Mouse (Mus musculus) kidney, embryonic 16.5 days (tissue): ENCODE results near the gene Ddx46. TPM values are rescaled to one million over a fixed set of nuclear protein-coding genes. Genes with fewer than 3 reads are reported as not detected.
A peak's percentile ranks its signal among the peaks of the same experiment; 100 is the strongest.
"Not testable (repeated sequence)": the region's sequence is repeated elsewhere in the genome, so short reads cannot be mapped to it uniquely, and the experiment has no call there.

ENCODE experiments used
- ATAC-seq: fragments of 200-750 bp; cut with Nextera tagmentation; 2 replicates; pipeline ENCODE4 v1.8.0; 2017; ENCODE audit warnings: moderate TSS enrichment; ENCODE audit not compliant: low FRiP score, low TSS enrichment
- H3K27ac ChIP-seq: fragments of 300-500 bp; sonication (generic); 2 replicates; pipeline ENCODE4 v1.5.1; 2014; ENCODE audit warnings: low read length
- H3K27me3 ChIP-seq: fragments of 300-500 bp; sonication (generic); 2 replicates; pipeline ENCODE4 v1.6.1; 2014; ENCODE audit warnings: low read length, control low read depth, mixed read lengths; ENCODE audit not compliant: insufficient read depth
- H3K36me3 ChIP-seq: fragments of 300-500 bp; sonication (generic); 2 replicates; pipeline ENCODE4 v1.6.1; 2014; ENCODE audit warnings: low read length, control low read depth, mixed read lengths; ENCODE audit not compliant: insufficient read depth
- H3K4me1 ChIP-seq: fragments of 300-500 bp; sonication (generic); 2 replicates; pipeline ENCODE4 v1.6.1; 2014; ENCODE audit warnings: low read length, control low read depth, mixed read lengths; ENCODE audit not compliant: insufficient read depth
- H3K4me2 ChIP-seq: fragments of 300-500 bp; sonication (generic); replicated peaks from 2 replicates; pipeline ENCODE4 v1.6.1; 2014; ENCODE audit warnings: low read depth, low read length
- H3K4me3 ChIP-seq: fragments of 300-500 bp; sonication (generic); 2 replicates; pipeline ENCODE4 v1.5.1; 2014; ENCODE audit warnings: mild to moderate bottlenecking, low read length
- H3K9ac ChIP-seq: fragments of 300-500 bp; sonication (generic); replicated peaks from 2 replicates; pipeline ENCODE4 v1.6.1; 2014; ENCODE audit warnings: low read length
- H3K9me3 ChIP-seq: fragments of 300-500 bp; sonication (generic); 2 replicates; pipeline ENCODE4 v1.6.1; 2016; ENCODE audit warnings: low read length, control low read depth
- WGBS: fragments of 180-500 bp; shearing (Covaris S2); extraction: QIAGEN DNeasy Blood & Tissue Kit; methylation state at CpG from one replicate; pipeline ENCODE4 v1.1.7; 2014; 5-methylcytosine and 5-hydroxymethylcytosine counted together
- polyA plus RNA-seq: library from polyadenylated mRNA; unstranded; fragments of >200 nt; fragmentation: Nextera tagmentation; extraction: Ambion mirVana; gene quantifications from 2 replicates; pipeline ENCODE4 v1.2.1, GENCODE M21; 2015

Ddx46 gene
- polyA plus RNA-seq, 1 experiment from 2014 or later = 37.5 TPM

DNA sequence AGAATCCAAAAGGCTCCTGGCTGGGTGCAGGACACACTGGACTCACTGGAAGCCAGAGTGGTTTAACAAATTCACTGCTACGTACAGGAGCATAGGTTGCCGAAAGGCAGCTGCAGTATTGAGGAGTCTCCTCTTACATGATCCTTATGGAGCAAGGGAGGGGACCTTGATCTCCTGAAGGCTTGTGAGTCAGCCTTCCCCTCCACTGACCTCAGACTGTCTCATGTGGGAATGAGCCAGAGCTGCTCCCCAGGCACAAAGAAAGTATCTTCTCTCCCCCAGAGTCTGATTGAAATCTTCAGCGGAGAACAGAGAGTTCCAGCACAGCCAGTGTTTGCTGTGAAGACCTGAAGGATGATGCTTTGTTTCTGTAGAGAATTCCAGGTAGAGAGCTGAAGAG, 48.8 kb downstream of the Ddx46 start:
- H3K27ac ChIP-seq = no peak overlapping the region
- H3K4me1 ChIP-seq = no peaks in the 10 kb centered on the region
- 85% methylated on average over 3 of the region's 3 CpGs for WGBS
- no peak overlapping the region for H3K9ac ChIP-seq
- H3K4me3 ChIP-seq = no peak overlapping the region
- H3K27me3 ChIP-seq = no peaks in the 10 kb centered on the region
- no peaks in the 10 kb centered on the region for H3K9me3 ChIP-seq
- H3K4me2 ChIP-seq = no peak overlapping the region
- H3K36me3 ChIP-seq = peaks cover 14% of the 10 kb centered on the region
- ATAC-seq = no peak

DNA sequence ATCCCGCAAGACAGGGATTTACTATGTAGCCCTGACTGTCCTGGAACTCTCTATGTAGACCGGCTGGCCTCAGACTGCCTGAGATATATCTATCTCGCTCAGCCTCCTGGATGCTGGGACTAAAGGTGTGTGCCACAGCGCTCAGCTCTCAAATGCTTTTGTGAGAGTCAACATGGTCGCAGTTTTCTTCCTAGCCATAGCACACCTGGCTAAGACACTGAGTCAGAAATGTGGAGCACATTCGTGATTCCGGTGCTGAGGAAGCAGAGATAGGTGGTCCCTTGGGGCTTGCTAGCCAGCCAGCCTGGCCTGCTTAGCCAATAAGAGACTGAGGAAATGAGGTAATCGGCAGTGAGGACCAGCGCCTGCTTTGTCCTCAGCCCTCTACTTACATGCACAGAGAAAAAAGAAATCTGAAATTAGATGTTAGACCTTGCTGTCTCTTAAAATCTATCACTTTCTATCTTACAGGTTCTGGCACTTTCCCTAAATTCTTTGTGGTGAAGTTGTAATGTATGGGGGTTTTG, 51.3 kb downstream of the Ddx46 start:
- no peak overlapping the region for H3K4me2 ChIP-seq
- no peaks in the 10 kb centered on the region for H3K9me3 ChIP-seq
- H3K9ac ChIP-seq = no peak overlapping the region

DNA sequence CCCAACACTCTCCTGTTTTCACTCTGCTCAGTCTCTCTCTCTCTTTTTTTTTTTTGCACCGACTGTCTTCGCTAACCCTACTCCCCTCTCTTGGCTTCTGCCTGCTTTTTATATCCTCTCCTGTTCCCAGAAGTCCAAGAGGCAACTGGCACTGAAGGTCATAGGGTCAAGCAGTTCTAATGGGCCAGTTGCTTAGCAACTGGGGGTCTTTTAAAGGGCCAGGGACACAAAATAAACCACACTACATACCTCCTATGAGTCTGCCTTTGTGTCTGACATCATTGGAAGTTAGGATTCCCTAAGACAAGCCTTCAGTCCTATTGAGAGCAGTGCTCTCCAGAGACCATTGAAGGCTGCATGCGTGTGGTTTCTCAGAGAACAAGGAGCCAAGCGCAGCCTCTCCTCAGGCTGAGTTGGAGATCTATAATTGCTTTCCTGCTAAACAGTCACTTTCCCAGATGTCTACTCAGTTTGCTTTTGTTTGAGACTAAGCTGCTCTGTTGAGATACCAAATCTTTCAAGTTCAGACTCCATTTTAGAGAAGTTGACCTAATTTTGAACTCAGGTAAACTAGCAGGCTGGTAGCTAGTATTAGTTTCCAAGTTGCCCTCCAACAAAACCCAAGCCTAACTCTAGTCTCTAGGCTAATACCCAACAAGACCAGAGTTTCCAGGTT, 53.2 kb downstream of the Ddx46 start:
- Histone ChIP-seq H3K27me3 (no peaks in the 10 kb centered on the region), H3K4me2 (no peak overlapping the region), H3K36me3 (no peaks in the 10 kb centered on the region), H3K9ac (no peak overlapping the region), H3K4me1 (no peaks in the 10 kb centered on the region), H3K4me3 (no peak overlapping the region), H3K9me3 (no peaks in the 10 kb centered on the region), H3K27ac (no peak overlapping the region)
- ATAC-seq = no peak
- 45% methylated on average over 4 of the region's 4 CpGs for WGBS

More for the DNA sequence above, 51.3 kb downstream of the Ddx46 start:
- Histone ChIP-seq H3K27ac (no peak overlapping the region), H3K36me3 (no peaks in the 10 kb centered on the region), H3K4me3 (no peak overlapping the region), H3K4me1 (no peaks in the 10 kb centered on the region), H3K27me3 (no peaks in the 10 kb centered on the region)
- no peak for ATAC-seq
- WGBS = 69% methylated on average over 9 of the region's 9 CpGs

DNA sequence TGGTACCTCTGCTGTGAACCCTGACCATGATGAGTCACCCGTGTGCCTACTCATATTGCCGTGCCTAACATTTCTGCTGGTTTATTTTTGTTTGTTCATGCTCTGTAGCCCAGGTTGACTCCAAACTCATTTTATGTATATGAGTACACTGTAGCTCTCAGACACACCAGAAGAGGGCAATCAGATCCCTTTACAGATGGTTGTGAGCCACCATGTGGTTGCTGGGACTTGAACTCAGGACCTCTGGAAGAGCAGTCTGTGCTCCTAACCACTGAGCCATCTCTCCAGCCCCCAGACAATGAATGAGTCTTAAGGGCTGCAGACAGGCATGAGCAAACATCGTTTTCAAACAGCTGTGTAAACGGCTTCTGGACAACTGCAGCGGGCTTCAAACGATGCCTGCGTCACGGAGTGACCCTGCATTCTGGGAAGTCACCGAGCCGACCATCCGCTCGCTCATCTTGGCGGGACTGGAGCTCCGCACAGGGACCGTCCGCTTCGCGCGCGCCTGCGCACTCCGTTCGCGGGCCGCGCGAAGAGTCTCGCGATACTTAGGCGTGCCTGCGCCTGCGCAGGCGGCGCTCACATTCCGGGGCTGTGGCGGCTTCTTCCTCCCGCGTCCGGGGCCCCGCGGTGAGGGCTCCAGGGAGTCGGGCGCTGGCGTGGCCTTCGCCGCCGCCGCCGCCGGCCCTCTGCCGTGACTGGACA, 57.9 kb downstream of the Ddx46 start, which contains the start of gene B230219D22Rik:
B230219D22Rik (plus strand) TSS at position 590 of the 708 bp plus-strand sequence.
- Histone ChIP-seq H3K27me3 (no peaks in the 10 kb centered on the region), H3K4me1 (peaks cover 16% of the 10 kb centered on the region), H3K27ac (peak within 1 kb of the TSS; percentile 98), H3K9ac (peak within 1 kb of the TSS; percentile 100), H3K4me2 (peak within 1 kb of the TSS; percentile 86), H3K9me3 (no peaks in the 10 kb centered on the region), H3K36me3 (no peaks in the 10 kb centered on the region), H3K4me3 (peak within 1 kb of the TSS; percentile 98)
- 1% methylated on average over 46 of the region's 51 CpGs for WGBS
- peak; percentile 97 for ATAC-seq

DNA sequence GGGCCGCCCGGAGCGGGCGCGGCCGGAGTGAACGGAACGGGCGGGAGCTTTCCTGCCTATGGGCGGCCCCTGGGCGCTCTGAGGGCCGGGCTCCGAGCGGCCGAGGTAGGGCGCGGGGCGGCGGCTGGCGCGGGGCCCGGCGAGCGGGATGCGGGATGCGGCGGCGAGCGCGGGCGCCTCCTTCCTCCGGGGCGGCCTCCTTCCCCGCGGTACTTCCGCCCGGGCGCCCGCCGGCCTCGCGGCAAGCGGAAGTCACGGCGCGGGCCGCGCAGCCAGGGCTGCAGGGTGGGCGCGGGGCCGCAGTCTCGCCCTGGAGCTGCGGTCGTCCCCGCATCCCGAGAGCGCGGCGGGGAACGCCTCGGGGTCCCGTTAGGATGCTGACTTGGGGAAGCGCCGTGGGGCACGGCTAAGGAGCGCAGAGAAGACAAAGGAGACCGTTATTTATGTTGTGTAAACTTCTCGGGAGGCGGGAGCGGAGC, 58.5 kb downstream of the Ddx46 start:
- Histone ChIP-seq H3K4me1 (peaks cover 16% of the 10 kb centered on the region), H3K4me3 (peak overlapping the region; percentile 98), H3K4me2 (peak overlapping the region; percentile 86), H3K9ac (peak overlapping the region; percentile 100), H3K36me3 (no peaks in the 10 kb centered on the region), H3K9me3 (no peaks in the 10 kb centered on the region), H3K27ac (peak overlapping the region; percentile 98), H3K27me3 (no peaks in the 10 kb centered on the region)
- peak; percentile 76 for ATAC-seq
- WGBS = 0% methylated on average over 38 of the region's 70 CpGs

DNA sequence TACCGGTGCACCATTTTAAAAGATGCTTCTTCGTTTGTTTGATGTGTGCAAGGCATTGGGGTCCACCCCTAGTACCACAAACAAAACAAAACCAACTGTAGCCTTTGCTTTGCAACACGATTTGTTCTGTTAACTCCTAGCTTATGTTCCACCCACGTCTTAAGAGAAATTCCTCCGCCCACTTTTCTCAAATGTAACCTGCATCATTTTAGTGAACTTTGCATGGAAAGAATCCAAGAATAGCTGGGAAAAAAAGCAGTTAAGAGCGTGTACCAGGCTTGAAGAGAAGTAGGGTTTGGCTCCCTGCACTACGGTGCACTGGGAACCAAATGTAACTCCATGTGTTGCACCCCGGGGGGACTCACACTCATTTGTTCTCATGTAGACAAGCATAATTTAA, 59.3 kb downstream of the Ddx46 start:
- Histone ChIP-seq H3K4me2 (peak overlapping the region; percentile 86), H3K9me3 (no peaks in the 10 kb centered on the region), H3K4me1 (peaks cover 16% of the 10 kb centered on the region), H3K36me3 (peaks cover 8% of the 10 kb centered on the region), H3K4me3 (peak overlapping the region; percentile 98), H3K27me3 (no peaks in the 10 kb centered on the region), H3K9ac (peak overlapping the region; percentile 100), H3K27ac (0 out of 2 replicates have a peak overlapping the region, but pooled peaks have one; percentile 98)
- no peak for ATAC-seq
- 8% methylated on average over 8 of the region's 8 CpGs for WGBS

DNA sequence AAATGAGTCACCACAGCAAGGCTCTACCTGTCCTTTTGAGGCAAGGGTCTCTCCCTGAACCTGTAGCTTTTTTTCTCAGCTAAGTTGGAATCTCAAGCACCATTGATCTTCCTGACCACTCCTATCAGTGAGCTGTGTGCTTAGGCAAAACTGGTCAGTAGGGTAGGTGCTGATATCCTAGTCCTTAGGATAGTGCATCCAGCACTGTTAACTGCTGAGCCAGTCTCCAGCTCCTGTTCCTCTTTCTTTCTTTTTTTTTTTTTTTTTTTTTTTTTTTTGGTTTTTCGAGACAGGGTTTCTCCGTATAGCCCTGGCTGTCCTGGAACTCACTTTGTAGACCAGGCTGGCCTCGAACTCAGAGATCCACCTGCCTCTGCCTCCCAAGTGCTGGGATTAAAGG, 61.2 kb downstream of the Ddx46 start:
- H3K4me2 ChIP-seq, H3K9ac ChIP-seq, H3K27me3 ChIP-seq, H3K9me3 ChIP-seq, ATAC-seq, H3K27ac ChIP-seq, H3K4me3 ChIP-seq: not testable (repeated sequence)
- Histone ChIP-seq H3K4me1 (peaks cover 16% of the 10 kb centered on the region), H3K36me3 (peaks cover 24% of the 10 kb centered on the region)
- no CpG with 5 or more reads among the region's 3 CpGs for WGBS

DNA sequence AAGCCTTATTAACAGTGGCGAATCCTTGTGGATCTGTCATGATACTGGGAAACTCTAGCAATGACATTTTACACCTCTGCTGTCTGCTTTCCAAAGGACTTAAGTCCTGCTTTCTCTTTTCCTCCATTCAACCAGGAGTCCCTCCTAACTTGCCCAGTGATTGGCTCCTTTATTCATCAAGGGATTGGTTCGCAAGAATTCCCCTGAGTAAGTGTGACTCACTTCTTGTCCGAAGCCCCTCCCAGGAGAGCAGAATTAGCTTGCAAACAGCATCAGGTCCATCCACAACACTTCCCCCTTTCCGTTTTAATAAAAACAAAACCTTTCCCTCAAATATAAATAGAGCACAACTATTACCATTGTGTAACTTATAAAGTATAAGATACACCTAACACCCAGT, 69.5 kb downstream of the Ddx46 start:
- Histone ChIP-seq H3K9ac (no peak overlapping the region), H3K27ac (no peak overlapping the region), H3K27me3 (no peaks in the 10 kb centered on the region), H3K36me3 (peaks cover 43% of the 10 kb centered on the region), H3K4me3 (no peak overlapping the region), H3K9me3 (0 out of 2 replicates have a peak, but pooled peaks cover 7% of the 10 kb centered on the region), H3K4me2 (no peak overlapping the region), H3K4me1 (no peaks in the 10 kb centered on the region)
- WGBS = 90% methylated on average over 4 of the region's 4 CpGs
- no peak for ATAC-seq

DNA sequence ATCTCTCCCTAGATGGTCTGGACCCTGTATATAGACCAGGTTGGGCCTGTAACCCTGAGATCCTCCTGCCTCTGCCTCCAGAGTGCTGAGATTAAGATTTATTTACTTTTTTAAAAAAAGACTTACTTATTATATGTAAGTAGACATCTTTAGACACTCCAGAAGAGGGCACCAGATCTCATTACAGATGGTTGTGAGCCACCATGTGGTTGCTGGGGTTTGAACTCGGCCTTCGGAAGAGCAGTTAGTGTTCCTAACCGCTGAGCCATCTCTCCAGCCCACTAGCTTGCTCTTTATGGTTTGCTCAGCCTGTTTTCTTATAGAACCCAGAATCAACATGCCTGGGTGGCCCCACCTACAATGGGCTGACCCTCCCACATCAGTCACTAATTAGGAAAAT, 78.0 kb downstream of the Ddx46 start:
- Histone ChIP-seq H3K9me3 (no peaks in the 10 kb centered on the region), H3K4me3 (no peak overlapping the region), H3K4me1 (peaks cover 9% of the 10 kb centered on the region; the same call in 1 of the 2 replicates), H3K27ac (no peak overlapping the region), H3K27me3 (no peaks in the 10 kb centered on the region), H3K36me3 (no peaks in the 10 kb centered on the region), H3K4me2 (no peak overlapping the region), H3K9ac (no peak overlapping the region)
- ATAC-seq = no peak
- WGBS = 87% methylated on average over 3 of the region's 3 CpGs
